8 mouse cellular contexts compared by ENCODE assay signal in genomic region chr1:84840018-84840664, GRCm38 (mm10). TPM values are rescaled to one million over a fixed set of nuclear protein-coding genes. Genes with fewer than 3 reads are reported as not detected.
DNase-seq lines count a peak whose midpoint lies in the region; ATAC-seq and TF ChIP-seq lines count a peak whose summit lies in the region.

Gene Trip12, minus strand, starts transcription at chr1:84840516.

- no peak; the same call in 1 of the 2 replicates for TF ChIP-seq POLR2A in bone marrow, adult 2 months (IDR thresholded peaks at IDR 0.05; ENCODE audit: borderline replicate concordance, control insufficient read depth, low read depth, low read length)

- H3K4me2 ChIP-seq in intestine, embryonic 14.5 days (ENCODE audit: low read length), result peak within 1 kb of the TSS; percentile 57

- TF ChIP-seq CTCF in bone marrow, adult 2 months (IDR thresholded peaks at IDR 0.05; ENCODE audit: control insufficient read depth, insufficient read depth, low read length), result no peak

- peak; percentile 51 for DNase-seq in right cerebral cortex, postnatal 14 days
- DNase-seq in right cerebral cortex, postnatal 10 days (ENCODE audit: low spot score in 2 of 2), result no peak
- no peak for DNase-seq in gastrocnemius, adult 8-10 months (ENCODE audit: low spot score in 2 of 2)
- no peak for DNase-seq in intestine, embryonic 14.5 days (ENCODE audit: low spot score)
- DNase-seq in cerebellum, postnatal 36 days, result no peak
- no peak for DNase-seq in frontal cortex, postnatal 36 days (ENCODE audit: low spot score in 2 of 2)

- H3K4me1 ChIP-seq in bone marrow, adult 2 months (ENCODE audit: control insufficient read depth, insufficient read depth, low read length), result no peaks in the 10 kb centered on the region
- H3K4me1 ChIP-seq in intestine, embryonic 14.5 days (replicated peaks; ENCODE audit: control insufficient read depth, insufficient read depth, low read length), result no peaks in the 10 kb centered on the region

- peak within 1 kb of the TSS; percentile 93 for H3K4me3 ChIP-seq in bone marrow, adult 2 months (replicated peaks; ENCODE audit: control insufficient read depth, low read depth, low read length)
- H3K4me3 ChIP-seq in intestine, embryonic 14.5 days (ENCODE audit: low read depth, low read length), result peak within 1 kb of the TSS; percentile 91

- no peaks in the 10 kb centered on the region for H3K9me3 ChIP-seq in intestine, embryonic 14.5 days (ENCODE audit: control insufficient read depth, low read length)

- peak within 1 kb of the TSS; percentile 92 for H3K9ac ChIP-seq in intestine, embryonic 14.5 days (ENCODE audit: low read length)

- ATAC-seq in intestine, embryonic 14.5 days (replicated peaks; ENCODE audit: low FRiP score, low TSS enrichment, low read depth), result peak; percentile 59
- peak; percentile 40 for ATAC-seq in megakaryocyte progenitor cell, adult 5-6 weeks (replicated peaks; ENCODE audit: poor library complexity)

- no peaks in the 10 kb centered on the region for H3K36me3 ChIP-seq in intestine, embryonic 14.5 days (ENCODE audit: control insufficient read depth, insufficient read depth, low read length)

- no peaks in the 10 kb centered on the region for H3K27me3 ChIP-seq in intestine, embryonic 14.5 days (replicated peaks; ENCODE audit: control insufficient read depth, insufficient read depth, low read length)

- WGBS in bone marrow, adult 2 months, result under 1% methylated on average over 39 of the region's 39 CpGs
- WGBS in intestine, embryonic 14.5 days, result under 1% methylated on average over 39 of the region's 39 CpGs

- peak within 1 kb of the TSS; percentile 78 for H3K27ac ChIP-seq in bone marrow, adult 2 months (ENCODE audit: control insufficient read depth, insufficient read depth, low read depth, low read length, poor library complexity)
- H3K27ac ChIP-seq in intestine, embryonic 14.5 days (ENCODE audit: low read depth), result peak within 1 kb of the TSS; percentile 98

RNA-seq across cellular contexts. Expression of gene Trip12, which starts in this region (rescaled TPM):
- polyA plus RNA-seq in bone marrow, adult 2 months (2011; ENCODE audit: insufficient read depth, insufficient read length, low replicate concordance, missing spikeins), result 60.4 and 130 TPM in 2 replicates
- 100 to 1,000 TPM; 184 to 209 (median 202) TPM for total RNA-seq in gastrocnemius, adult 8-10 months (2022)
- 73.0 and 77.5 TPM in 2 replicates for polyA plus RNA-seq in intestine, embryonic 14.5 days (2014; fragmentation: Nextera tagmentation; extraction: Ambion mirVana)
- 100 and 112 TPM in 2 replicates for total RNA-seq in megakaryocyte progenitor cell, adult 5-6 weeks (2015)
- total RNA-seq in megakaryocyte progenitor cell, adult 5-6 weeks (2017), result 189 and 250 TPM in 2 replicates
